Mouse (Mus musculus) hindbrain, embryonic 10.5 days (tissue): ENCODE results near the gene Ndufs3. TPM values are rescaled to one million over a fixed set of nuclear protein-coding genes. Genes with fewer than 3 reads are reported as not detected.

Experiments used
- DNase-seq: peaks from one replicate; pipeline ENCODE4 v3.0.0-alpha.2; 2017; ENCODE audit warnings: low spot score
- H3K27ac ChIP-seq: fragments of 300-500 bp; sonication (generic); 2 replicates; pipeline ENCODE4 v1.5.1; 2016; ENCODE audit warnings: mild to moderate bottlenecking, moderate library complexity
- H3K27me3 ChIP-seq: fragments of 300-500 bp; sonication (generic); 2 replicates; pipeline ENCODE4 v1.6.1; 2016; ENCODE audit warnings: mild to moderate bottlenecking; ENCODE audit not compliant: poor library complexity, insufficient read depth, severe bottlenecking
- H3K36me3 ChIP-seq: fragments of 300-500 bp; sonication (generic); 2 replicates; pipeline ENCODE4 v1.6.1; 2016; ENCODE audit warnings: mild to moderate bottlenecking, moderate library complexity
- H3K4me1 ChIP-seq: fragments of 300-500 bp; sonication (generic); replicated peaks from 2 replicates; pipeline ENCODE4 v1.6.1; 2016; ENCODE audit warnings: mild to moderate bottlenecking
- H3K4me3 ChIP-seq: fragments of 300-500 bp; sonication (generic); 2 replicates; pipeline ENCODE4 v1.5.1; 2016; ENCODE audit warnings: mild to moderate bottlenecking, moderate library complexity
- H3K9me3 ChIP-seq: fragments of 300-500 bp; sonication (generic); 2 replicates; pipeline ENCODE4 v1.6.1; 2016; ENCODE audit warnings: mild to moderate bottlenecking, moderate library complexity
- WGBS: fragments of 180-500 bp; shearing (Covaris S2); methylation state at CpG from one replicate; pipeline ENCODE4 v1.1.7; 2016; 5-methylcytosine and 5-hydroxymethylcytosine counted together
- polyA plus RNA-seq: library from polyadenylated mRNA; unstranded; fragments of >200 nt; fragmentation: Nextera tagmentation; extraction: Ambion mirVana; gene quantifications from 2 replicates; pipeline ENCODE4 v1.2.1, GENCODE M21; 2016

Gene Ndufs3
- polyA plus RNA-seq, 1 experiment from 2014 or later, result 220 TPM

GRCm38 (mm10) chr2:90893673-90894298 lies 10.8 kb downstream of the Ndufs3 start:
- peaks cover 61% of the 10 kb centered on the region for H3K36me3 ChIP-seq

DNA sequence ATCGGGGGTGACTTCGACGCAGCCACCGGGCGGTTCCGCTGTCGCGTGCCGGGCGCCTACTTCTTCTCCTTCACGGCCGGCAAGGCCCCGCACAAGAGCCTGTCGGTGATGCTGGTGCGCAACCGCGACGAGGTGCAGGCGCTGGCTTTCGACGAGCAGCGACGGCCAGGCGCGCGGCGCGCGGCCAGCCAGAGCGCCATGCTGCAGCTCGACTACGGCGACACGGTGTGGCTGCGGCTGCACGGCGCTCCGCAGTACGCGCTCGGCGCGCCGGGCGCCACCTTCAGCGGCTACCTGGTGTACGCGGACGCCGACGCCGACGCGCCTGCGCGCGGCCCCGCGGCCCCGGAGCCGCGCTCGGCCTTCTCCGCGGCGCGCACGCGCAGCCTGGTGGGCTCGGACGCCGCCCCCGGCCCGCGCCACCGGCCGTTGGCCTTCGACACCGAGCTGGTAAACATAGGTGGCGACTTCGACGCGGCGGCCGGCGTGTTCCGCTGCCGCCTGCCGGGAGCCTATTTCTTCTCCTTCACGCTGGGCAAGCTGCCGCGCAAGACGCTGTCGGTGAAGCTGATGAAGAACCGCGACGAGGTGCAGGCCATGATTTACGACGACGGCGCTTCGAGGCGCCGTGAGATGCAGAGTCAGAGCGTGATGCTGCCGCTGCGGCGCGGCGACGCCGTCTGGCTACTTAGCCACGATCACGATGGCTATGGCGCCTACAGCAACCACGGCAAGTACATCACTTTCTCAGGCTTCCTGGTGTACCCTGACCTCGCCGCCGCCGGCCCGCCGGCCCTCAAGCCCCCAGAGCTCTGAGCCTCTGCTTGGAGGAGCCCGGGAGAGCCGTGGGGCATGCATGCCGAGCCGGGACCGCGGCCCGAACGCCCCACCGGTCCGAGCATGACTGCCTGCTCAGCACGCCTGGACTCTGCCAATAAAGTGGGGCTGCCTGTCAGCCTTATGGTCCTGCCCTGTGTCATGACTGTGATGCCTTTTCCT lies 14.8 kb downstream of the Ndufs3 start:
- Histone ChIP-seq H3K36me3 (peaks cover 22% of the 10 kb centered on the region), H3K27ac (peak overlapping the region; percentile 74), H3K4me3 (peak overlapping the region; percentile 55), H3K27me3 (peaks cover 78% of the 10 kb centered on the region), H3K4me1 (peaks cover 37% of the 10 kb centered on the region), H3K9me3 (no peaks in the 10 kb centered on the region)
- 5% methylated on average over 133 of the region's 133 CpGs for WGBS
- DNase-seq, result peak; percentile 56

More at GRCm38 (mm10) chr2:90893673-90894298, 10.8 kb downstream of the Ndufs3 start:
- no peak for DNase-seq
- H3K4me1 ChIP-seq, result peaks cover 13% of the 10 kb centered on the region
- H3K27ac ChIP-seq, result no peak overlapping the region
- 94% methylated on average over 6 of the region's 6 CpGs for WGBS
- no peaks in the 10 kb centered on the region for H3K9me3 ChIP-seq
- no peak overlapping the region for H3K4me3 ChIP-seq
- peaks cover 39% of the 10 kb centered on the region for H3K27me3 ChIP-seq

- Histone ChIP-seq H3K4me1 (peaks cover 40% of the 10 kb centered on the region), H3K4me3 (no peak overlapping the region), H3K36me3 (peaks cover 3% of the 10 kb centered on the region), H3K27me3 (peaks cover 91% of the 10 kb centered on the region), H3K27ac (no peak overlapping the region), H3K9me3 (no peaks in the 10 kb centered on the region)
- no peak for DNase-seq
- WGBS, result 68% methylated on average over 5 of the region's 5 CpGs
These were observed 17.0 kb downstream of the Ndufs3 start for GRCm38 (mm10) chr2:90887627-90888026.

DNA sequence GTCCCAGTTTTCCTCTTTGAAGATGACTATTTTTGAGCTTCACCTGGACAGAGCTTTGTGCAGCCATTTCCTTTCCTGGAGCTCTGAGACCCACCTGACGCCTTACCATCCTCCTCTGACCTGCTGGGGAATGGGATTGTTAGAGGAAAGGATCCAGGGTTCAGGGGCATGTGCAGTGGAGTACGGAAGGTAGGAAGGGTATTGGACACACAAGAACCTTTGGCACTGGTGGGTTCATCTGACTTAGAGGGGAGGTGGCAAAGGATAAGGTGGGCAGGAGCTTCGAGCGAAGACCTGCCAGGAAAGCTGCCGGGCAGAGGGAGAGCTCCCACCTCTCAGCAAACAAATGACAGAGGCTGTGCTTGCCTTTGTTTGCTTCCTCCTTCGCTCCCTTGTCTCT lies 18.2 kb downstream of the Ndufs3 start:
- peaks cover 40% of the 10 kb centered on the region for H3K4me1 ChIP-seq
- H3K27ac ChIP-seq, result peak overlapping the region; percentile 53; the same call in 1 of the 2 replicates
- H3K27me3 ChIP-seq, result peaks cover 79% of the 10 kb centered on the region
- peak overlapping the region; percentile 65 for H3K4me3 ChIP-seq
- WGBS, result 13% methylated on average over 6 of the region's 6 CpGs
- H3K36me3 ChIP-seq, result no peaks in the 10 kb centered on the region
- peak; percentile 15 for DNase-seq
- no peaks in the 10 kb centered on the region for H3K9me3 ChIP-seq

GRCm38 (mm10) chr2:90885218-90886041 lies 19.2 kb downstream of the Ndufs3 start, which contains the start of gene C1qtnf4:
TSS of gene C1qtnf4 (plus strand) at chr2:90885860.
- peak within 1 kb of the TSS; percentile 83 for H3K27ac ChIP-seq
- peaks cover 71% of the 10 kb centered on the region for H3K27me3 ChIP-seq

GRCm38 (mm10) chr2:90881824-90882223 lies 22.8 kb downstream of the Ndufs3 start:
- Histone ChIP-seq H3K36me3 (no peaks in the 10 kb centered on the region), H3K9me3 (no peaks in the 10 kb centered on the region), H3K4me3 (no peak overlapping the region), H3K27ac (no peak overlapping the region), H3K27me3 (peaks cover 49% of the 10 kb centered on the region), H3K4me1 (peaks cover 31% of the 10 kb centered on the region)
- DNase-seq, result no peak
- 82% methylated on average over 2 of the region's 2 CpGs for WGBS

More at GRCm38 (mm10) chr2:90885218-90886041, 19.2 kb downstream of the Ndufs3 start, which contains the start of gene C1qtnf4:
- Histone ChIP-seq H3K9me3 (no peaks in the 10 kb centered on the region), H3K4me3 (peak within 1 kb of the TSS; percentile 65), H3K36me3 (no peaks in the 10 kb centered on the region), H3K4me1 (peaks cover 40% of the 10 kb centered on the region)
- DNase-seq, result peak; percentile 59
- WGBS, result 1% methylated on average over 45 of the region's 45 CpGs

DNA sequence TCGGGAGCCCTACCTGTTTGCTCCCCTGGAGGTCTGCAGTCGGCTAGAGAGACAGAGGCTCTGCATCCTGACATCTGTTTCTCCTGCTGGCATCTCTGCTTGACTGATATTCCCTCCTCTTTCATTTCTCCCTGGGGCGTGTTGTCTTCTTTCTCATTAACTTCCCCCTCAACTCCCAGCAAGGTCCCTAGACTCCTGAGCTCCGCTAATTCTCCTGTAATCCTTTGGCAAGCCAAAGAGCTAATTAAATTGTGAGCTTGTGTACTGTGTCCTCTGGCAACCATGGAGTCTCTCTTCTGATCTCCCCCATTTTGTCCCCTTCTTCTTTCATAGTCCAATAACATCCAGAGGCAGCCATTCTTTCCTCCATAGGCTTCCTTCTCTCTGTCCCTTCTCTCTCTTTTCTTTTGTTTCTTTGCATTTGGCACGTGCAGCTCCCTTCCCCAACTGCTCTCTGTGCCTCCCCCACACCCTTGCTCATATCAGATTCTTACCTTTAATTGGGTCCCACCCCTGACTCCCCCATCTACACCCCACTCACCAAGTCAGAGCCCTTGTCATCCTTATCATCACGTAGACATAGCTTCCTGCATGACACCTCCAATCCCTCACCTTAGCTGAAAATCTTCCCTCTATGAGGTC lies 24.4 kb downstream of the Ndufs3 start:
- Histone ChIP-seq H3K4me1 (peaks cover 16% of the 10 kb centered on the region), H3K9me3 (no peaks in the 10 kb centered on the region), H3K27ac (no peak overlapping the region), H3K27me3 (peaks cover 34% of the 10 kb centered on the region), H3K4me3 (no peak overlapping the region), H3K36me3 (no peaks in the 10 kb centered on the region)
- WGBS, result 24% methylated on average over 6 of the region's 6 CpGs
- no peak for DNase-seq

GRCm38 (mm10) chr2:90879419-90879818 lies 25.2 kb downstream of the Ndufs3 start:
- DNase-seq, result no peak
- H3K4me3 ChIP-seq, result no peak overlapping the region
- H3K4me1 ChIP-seq, result 0 out of 2 replicates have a peak, but pooled peaks cover 8% of the 10 kb centered on the region
- no peak overlapping the region for H3K27ac ChIP-seq
- H3K27me3 ChIP-seq, result peaks cover 25% of the 10 kb centered on the region
- no peaks in the 10 kb centered on the region for H3K36me3 ChIP-seq
- no peaks in the 10 kb centered on the region for H3K9me3 ChIP-seq

GRCm38 (mm10) chr2:90877584-90878259 lies 26.9 kb downstream of the Ndufs3 start:
- H3K36me3 ChIP-seq, result no peaks in the 10 kb centered on the region
- H3K9me3 ChIP-seq, result no peaks in the 10 kb centered on the region
- H3K4me3 ChIP-seq, result no peak overlapping the region
- DNase-seq, result no peak
- 54% methylated on average over 5 of the region's 5 CpGs for WGBS
- H3K27me3 ChIP-seq, result peaks cover 17% of the 10 kb centered on the region
- H3K27ac ChIP-seq, result no peak overlapping the region
- H3K4me1 ChIP-seq, result 0 out of 2 replicates have a peak, but pooled peaks cover 8% of the 10 kb centered on the region

GRCm38 (mm10) chr2:90875239-90875638 lies 29.4 kb downstream of the Ndufs3 start:
- H3K4me1 ChIP-seq, result 0 out of 2 replicates have a peak, but pooled peaks cover 8% of the 10 kb centered on the region
- no peak overlapping the region for H3K4me3 ChIP-seq
- H3K27me3 ChIP-seq, result peaks cover 12% of the 10 kb centered on the region
- WGBS, result 78% methylated on average over 2 of the region's 2 CpGs
- no peaks in the 10 kb centered on the region for H3K9me3 ChIP-seq
- no peak for DNase-seq
- H3K27ac ChIP-seq, result no peak overlapping the region
- no peaks in the 10 kb centered on the region for H3K36me3 ChIP-seq

DNA sequence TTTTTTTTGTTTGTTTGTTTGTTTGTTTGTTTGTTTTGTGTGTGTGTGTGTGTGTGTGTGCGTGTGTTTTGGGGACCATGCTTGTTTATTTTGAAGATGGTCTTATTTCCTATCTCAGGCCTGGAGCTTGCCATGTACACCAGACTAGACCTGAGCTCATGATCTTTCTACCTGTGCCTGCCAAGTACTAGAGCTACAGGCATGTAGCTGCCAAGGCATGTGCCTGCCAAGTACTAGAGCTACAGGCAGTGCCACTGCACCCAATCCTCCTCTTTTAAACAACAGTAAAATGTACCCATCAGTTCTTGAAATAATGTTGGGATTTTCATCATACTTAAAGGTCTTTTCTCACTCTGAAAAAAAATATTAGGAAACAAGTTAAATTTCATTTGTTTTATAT lies 30.6 kb downstream of the Ndufs3 start:
- Histone ChIP-seq H3K4me1 (no peaks in the 10 kb centered on the region), H3K27me3 (peaks cover under 1% of the 10 kb centered on the region; the same call in 1 of the 2 replicates), H3K27ac (no peak overlapping the region), H3K9me3 (no peaks in the 10 kb centered on the region), H3K36me3 (0 out of 2 replicates have a peak, but pooled peaks cover under 1% of the 10 kb centered on the region), H3K4me3 (no peak overlapping the region)
- DNase-seq, result no peak
- 95% methylated on average over 1 of the region's 1 CpGs for WGBS
